24 mouse cellular contexts compared by ENCODE assay signal in the genomic region with DNA sequence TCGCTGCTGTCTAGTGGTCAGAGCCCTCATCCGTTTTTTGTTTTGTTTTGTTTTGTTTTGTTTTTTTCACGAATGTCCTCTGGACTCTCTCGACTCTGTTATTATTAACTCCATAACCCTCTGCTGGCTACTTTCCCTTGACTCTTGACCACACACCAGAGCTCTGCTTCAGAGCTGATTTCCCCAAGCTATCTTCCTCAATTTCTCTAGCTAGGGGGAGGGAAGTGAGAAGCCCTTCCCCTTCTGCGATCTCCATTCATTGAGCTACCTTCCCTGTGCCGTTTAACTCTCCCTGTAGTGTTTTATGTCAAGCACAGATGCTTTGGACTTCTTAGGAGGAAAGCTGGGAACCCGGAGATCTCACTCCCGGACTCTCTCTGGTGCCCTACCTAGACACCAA.
DNase-seq lines count a peak whose midpoint lies in the region; ATAC-seq and TF ChIP-seq lines count a peak whose summit lies in the region.
"Had no signal": no experiment of that assay in that cellular context is flagged by ENCODE, and none has a peak within 500 bp of the region (broad histone marks: within the 10 kb centered on the region; RNA-seq: fewer than 3 reads in every experiment).

No protein-coding gene starts in this region.

- no peaks in the 10 kb centered on the region for H3K27me3 ChIP-seq in kidney, adult 2 months (replicated peaks; ENCODE audit: control insufficient read depth, insufficient read depth, low read length)
- H3K27me3 ChIP-seq in kidney, embryonic 15.5 days, result peaks cover 38% of the 10 kb centered on the region
- no peaks in the 10 kb centered on the region for H3K27me3 ChIP-seq in CH12.LX (replicated peaks)
- 0 out of 2 replicates have a peak, but pooled peaks cover 3% of the 10 kb centered on the region for H3K27me3 ChIP-seq in neural tube, embryonic 15.5 days (replicated peaks)
- H3K27me3 ChIP-seq: heart, embryonic 13.5 days; hindbrain, embryonic 12.5 days; intestine, embryonic 15.5 days had no signal

- dilution Hi-C loops in CH12.LX (cut with MboI; ENCODE audit: extremely low pct_ligation_motif_present, extremely low pct_unique_long_range_greater_than_20kb, low sequenced_read_pairs), result no loop called here

- ATAC-seq in kidney, embryonic 15.5 days (replicated peaks; ENCODE audit: low FRiP score), result no peak
- ATAC-seq in common myeloid progenitor, adult 5-6 weeks (replicated peaks; ENCODE audit: low read depth, poor library complexity, severe bottlenecking), result peak; percentile 55
- peak; percentile 54 for ATAC-seq in megakaryocyte progenitor cell, adult 5-6 weeks (replicated peaks; ENCODE audit: poor library complexity)
- ATAC-seq in erythroid progenitor cell, adult 5-6 weeks (replicated peaks; ENCODE audit: low FRiP score, poor library complexity, severe bottlenecking), result no peak
- ATAC-seq in neural tube, embryonic 15.5 days (ENCODE audit: low FRiP score), result no peak
- ATAC-seq: forebrain, embryonic 14.5 days; intestine, embryonic 15.5 days had no signal

- no peaks in the 10 kb centered on the region for H3K4me1 ChIP-seq in kidney, adult 2 months (ENCODE audit: control insufficient read depth, insufficient read depth, low read length)
- peaks cover 9% of the 10 kb centered on the region for H3K4me1 ChIP-seq in kidney, embryonic 15.5 days
- H3K4me1 ChIP-seq in CH12.LX (ENCODE audit: control insufficient read depth in 1 of 2, insufficient read depth in 2 of 2), result peaks cover 8 to 28% of the 10 kb centered on the region in 2 experiments; a peak in 3 of 4 replicates
- peaks cover 6% of the 10 kb centered on the region; the same call in 1 of the 2 replicates for H3K4me1 ChIP-seq in neural tube, embryonic 15.5 days
- H3K4me1 ChIP-seq: heart, embryonic 13.5 days; hindbrain, embryonic 15.5 days; intestine, embryonic 15.5 days had no signal

- no peak for TF ChIP-seq CTCF in kidney, adult 2 months (conservative IDR thresholded peaks at IDR 0.05; ENCODE audit: insufficient read depth, insufficient read length, low read depth, low read length)
- TF ChIP-seq CTCF in CH12.LX (conservative IDR thresholded peaks at IDR 0.05 in 1 of 2, IDR thresholded peaks at IDR 0.05 in 1 of 2; ENCODE audit: low read depth in 2 of 2, low read length in 2 of 2), result no peak

- H3K9ac ChIP-seq in kidney, embryonic 15.5 days, result no peak overlapping the region
- H3K9ac ChIP-seq in CH12.LX (ENCODE audit: insufficient read depth, low read depth), result no peak overlapping the region
- H3K9ac ChIP-seq in neural tube, embryonic 15.5 days (replicated peaks), result no peak overlapping the region
- H3K9ac ChIP-seq: heart, embryonic 13.5 days; hindbrain, embryonic 12.5 days; hindbrain, embryonic 15.5 days; intestine, embryonic 15.5 days had no signal

- no peak overlapping the region for H3K4me3 ChIP-seq in kidney, adult 2 months (ENCODE audit: insufficient read depth, low read depth, low read length)
- H3K4me3 ChIP-seq in kidney, embryonic 15.5 days (replicated peaks), result no peak overlapping the region
- H3K4me3 ChIP-seq in CH12.LX (replicated peaks in 1 of 3; ENCODE audit: low read depth in 2 of 3, low read length in 2 of 3, poor library complexity in 1 of 3), result no peak overlapping the region
- H3K4me3 ChIP-seq in neural tube, embryonic 15.5 days (replicated peaks), result no peak overlapping the region
- H3K4me3 ChIP-seq: heart, adult 2 months; heart, embryonic 10.5 days; heart, embryonic 13.5 days; hindbrain, embryonic 12.5 days; hindbrain, embryonic 15.5 days; intestine, embryonic 15.5 days had no signal

- H3K79me2 ChIP-seq in CH12.LX (replicated peaks; ENCODE audit: control insufficient read depth, extremely low read depth, insufficient read depth, poor library complexity, severe bottlenecking), result no peaks in the 10 kb centered on the region

- in situ Hi-C loops in CH12.LX (cut with MboI; ENCODE audit: low pct_ligation_motif_present, low pct_unique_long_range_greater_than_20kb, low sequenced_read_pairs), result no loop called here

- H3K36me3 ChIP-seq in kidney, adult 2 months (ENCODE audit: control insufficient read depth, insufficient read depth, low read length), result no peaks in the 10 kb centered on the region
- H3K36me3 ChIP-seq in kidney, embryonic 15.5 days, result no peaks in the 10 kb centered on the region
- no peaks in the 10 kb centered on the region for H3K36me3 ChIP-seq in CH12.LX (replicated peaks in 1 of 2; ENCODE audit: control insufficient read depth in 1 of 2, insufficient read depth in 1 of 2, low read length in 1 of 2)
- no peaks in the 10 kb centered on the region for H3K36me3 ChIP-seq in neural tube, embryonic 15.5 days
- H3K36me3 ChIP-seq: heart, embryonic 10.5 days; heart, embryonic 13.5 days; hindbrain, embryonic 12.5 days; hindbrain, embryonic 15.5 days; intestine, embryonic 15.5 days had no signal

- no peak for TF ChIP-seq EP300 in CH12.LX (IDR thresholded peaks at IDR 0.05; ENCODE audit: low read length)

- DNase-seq in kidney, adult 2 months, result peak; percentile 31
- DNase-seq in CH12.LX (ENCODE audit: extremely low read depth), result no peak
- DNase-seq in layer of hippocampus, adult 9-10 months (ENCODE audit: low spot score), result no peak
- DNase-seq: adrenal gland, adult 2 months; adrenal gland, postnatal 14 days; B cell, adult 2 months; cerebellum, adult 11-12 months; cerebellum, adult 8-10 months; cerebellum, postnatal 10 days; cerebellum, postnatal 36 days; gastrocnemius, postnatal 14 days; heart, adult 2 months; heart, postnatal 14 days had no signal

- no peak overlapping the region for H3K4me2 ChIP-seq in kidney, embryonic 15.5 days
- peak overlapping the region; percentile 54 for H3K4me2 ChIP-seq in CH12.LX (ENCODE audit: insufficient read depth, low read depth, poor library complexity, severe bottlenecking)
- no peak overlapping the region for H3K4me2 ChIP-seq in neural tube, embryonic 15.5 days
- H3K4me2 ChIP-seq: heart, embryonic 13.5 days; hindbrain, embryonic 12.5 days; hindbrain, embryonic 15.5 days; intestine, embryonic 15.5 days had no signal

- no peak for TF ChIP-seq RAD21 in CH12.LX (IDR thresholded peaks at IDR 0.05; ENCODE audit: low read depth, low read length)

- TF ChIP-seq POLR2A in kidney, adult 2 months (IDR thresholded peaks at IDR 0.05; ENCODE audit: low read depth, low read length), result no peak
- TF ChIP-seq POLR2A in CH12.LX (IDR thresholded peaks at IDR 0.05; ENCODE audit: low read depth, low read length), result no peak

- no peak overlapping the region for H3K27ac ChIP-seq in kidney, adult 2 months (ENCODE audit: insufficient read depth, low read depth, low read length)
- no peak overlapping the region for H3K27ac ChIP-seq in kidney, embryonic 15.5 days
- no peak overlapping the region for H3K27ac ChIP-seq in CH12.LX (ENCODE audit: insufficient read depth, low read depth)
- no peak overlapping the region for H3K27ac ChIP-seq in neural tube, embryonic 15.5 days (replicated peaks)
- H3K27ac ChIP-seq: heart, adult 2 months; heart, embryonic 10.5 days; heart, embryonic 13.5 days; hindbrain, embryonic 12.5 days; hindbrain, embryonic 15.5 days; intestine, embryonic 15.5 days had no signal

- H3K9me3 ChIP-seq in kidney, embryonic 15.5 days (replicated peaks), result no peaks in the 10 kb centered on the region
- no peaks in the 10 kb centered on the region for H3K9me3 ChIP-seq in CH12.LX (replicated peaks; ENCODE audit: low read length)
- no peaks in the 10 kb centered on the region for H3K9me3 ChIP-seq in neural tube, embryonic 15.5 days (replicated peaks)
- H3K9me3 ChIP-seq: heart, embryonic 10.5 days; heart, embryonic 13.5 days; hindbrain, embryonic 12.5 days; hindbrain, embryonic 15.5 days; intestine, embryonic 15.5 days had no signal

- WGBS in kidney, adult 2 months, result 67% methylated on average over 8 of the region's 8 CpGs
- 76% methylated on average over 8 of the region's 8 CpGs for WGBS in kidney, embryonic 15.5 days
- 81% methylated on average over 8 of the region's 8 CpGs for WGBS in neural tube, embryonic 15.5 days

TF ChIP-seq in CH12.LX, 34 proteins besides CTCF, POLR2A, EP300 and RAD21:
- TF ChIP-seq NRF1 (IDR thresholded peaks at IDR 0.05; ENCODE audit: low read depth, low read length) (no peak), ZKSCAN1 (IDR thresholded peaks at IDR 0.05; ENCODE audit: borderline replicate concordance, low read depth, low read length) (no peak), IRF4 (IDR thresholded peaks at IDR 0.05; ENCODE audit: low read depth, low read length) (no peak), TBP (conservative IDR thresholded peaks at IDR 0.05; ENCODE audit: low read depth, low read length) (no peak), CHD1 (IDR thresholded peaks at IDR 0.05; ENCODE audit: low read depth, low read length) (no peak), SIN3A (IDR thresholded peaks at IDR 0.05; ENCODE audit: low read length) (no peak), GABPA (IDR thresholded peaks at IDR 0.05; ENCODE audit: insufficient replicate concordance, low read depth, low read length) (no peak), JUND (conservative IDR thresholded peaks at IDR 0.05; ENCODE audit: low read depth, low read length) (no peak), MEF2A (IDR thresholded peaks at IDR 0.05; ENCODE audit: borderline replicate concordance, low read depth, low read length) (no peak), ELF1 (IDR thresholded peaks at IDR 0.05; ENCODE audit: low read depth, low read length) (no peak), POLR2AphosphoS2 (IDR thresholded peaks at IDR 0.05; ENCODE audit: low read depth, low read length) (no peak), ETS1 (conservative IDR thresholded peaks at IDR 0.05; ENCODE audit: low read depth, low read length) (no peak), CHD2 (IDR thresholded peaks at IDR 0.05; ENCODE audit: low read length) (no peak)

Comparison
In these comparisons a context has a peak if more than half of its experiments do, and no peak if none do; other contexts are left out.
1. ATAC-seq: peak in common myeloid progenitor, adult 5-6 weeks (single experiment) and megakaryocyte progenitor cell, adult 5-6 weeks (single experiment); none in kidney, embryonic 15.5 days (single experiment), erythroid progenitor cell, adult 5-6 weeks (single experiment) and neural tube, embryonic 15.5 days (single experiment).